Mouse (Mus musculus): Measurements from ENCODE around the gene Gpx4.
A peak's percentile ranks its signal among the peaks of the same experiment; 100 is the strongest.
"Not testable (repeated sequence)": the region's sequence is repeated elsewhere in the genome, so short reads cannot be mapped to it uniquely, and the experiment has no call there.

Gpx4 gene

DNA sequence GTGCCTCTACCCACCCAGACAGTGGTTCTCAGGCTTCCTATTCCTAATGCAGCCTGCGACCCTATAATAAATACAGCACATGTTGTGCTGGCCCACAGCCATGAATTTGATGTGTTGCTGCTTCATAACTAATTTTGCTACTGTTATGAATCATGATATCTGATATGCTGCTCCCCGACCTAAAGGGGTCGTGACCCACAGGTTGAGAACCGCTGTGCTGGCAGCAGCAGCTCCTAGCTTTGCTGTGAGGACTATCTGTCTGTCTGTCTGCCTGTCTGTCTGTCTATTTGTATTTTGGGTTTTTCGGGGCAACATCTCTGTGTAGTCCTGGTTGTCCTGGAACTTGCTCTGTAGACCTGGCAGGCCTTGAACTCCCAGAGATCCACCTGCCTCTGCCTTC is 23.2 kb upstream of the Gpx4 start:
- no peak for DNase-seq (ENCODE audit: low read depth, low spot score)

- no peak for DNase-seq (ENCODE audit: low read depth, low spot score)
Observed at GRCm38 (mm10) chr10:80024229-80025043, 22.5 kb upstream of the Gpx4 start.

- no peak for DNase-seq (ENCODE audit: low read depth, low spot score)
Observed at GRCm38 (mm10) chr10:80025044-80025347, 22.0 kb upstream of the Gpx4 start.

GRCm38 (mm10) chr10:80025463-80025862 is 21.5 kb upstream of the Gpx4 start:
- DNase-seq (ENCODE audit: low read depth, low spot score): no peak

DNA sequence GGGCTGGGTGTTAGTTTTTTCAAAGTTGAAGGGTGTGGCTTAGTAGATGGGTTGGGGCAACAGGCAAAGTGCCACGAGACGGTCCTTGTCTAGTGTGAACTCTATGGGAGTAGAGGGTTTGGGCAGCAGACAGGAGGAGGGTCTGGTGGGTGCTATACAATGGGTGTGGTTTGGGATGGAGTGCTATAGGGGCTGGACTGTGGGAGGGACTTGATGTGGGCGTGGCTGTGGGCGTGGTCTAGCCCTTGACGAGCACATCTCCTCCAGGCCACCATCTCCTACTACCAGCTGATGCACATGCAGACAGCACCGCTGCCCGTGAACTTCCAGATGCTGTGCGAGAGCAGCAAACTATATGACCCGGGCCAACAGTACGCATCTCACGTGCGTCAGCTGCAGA is 21.1 kb upstream of the Gpx4 start:
- DNase-seq (ENCODE audit: low read depth, low spot score): no peak

- no peak for DNase-seq (ENCODE audit: low read depth, low spot score)
Observed at GRCm38 (mm10) chr10:80027681-80028520, 19.1 kb upstream of the Gpx4 start.

- DNase-seq (ENCODE audit: low read depth, low spot score): no peak
Observed at GRCm38 (mm10) chr10:80028521-80028846, 18.5 kb upstream of the Gpx4 start.

DNA sequence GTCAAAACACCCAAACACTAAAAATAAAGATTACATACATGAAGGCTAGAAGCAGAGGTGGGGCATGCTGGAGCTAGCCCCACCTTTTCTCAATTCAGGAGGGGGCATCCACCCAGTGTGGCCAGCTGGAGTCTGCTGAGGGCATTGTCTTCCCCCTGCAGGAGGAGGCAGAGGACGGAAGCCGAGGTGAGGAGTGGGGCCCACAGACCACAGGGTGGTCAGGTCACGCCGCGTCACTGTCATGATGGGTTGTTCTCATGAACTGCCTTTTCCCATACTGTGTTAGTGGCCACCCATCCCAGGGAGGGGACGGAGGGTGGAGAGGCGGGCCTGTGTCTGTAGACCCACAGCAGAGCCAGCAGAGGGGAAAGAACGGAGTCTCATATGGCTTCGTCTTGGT is 16.8 kb upstream of the Gpx4 start:
- DNase-seq (ENCODE audit: low read depth, low spot score): no peak

GRCm38 (mm10) chr10:80030736-80031135 is 16.2 kb upstream of the Gpx4 start:
- no peak for DNase-seq (ENCODE audit: low read depth, low spot score)

GRCm38 (mm10) chr10:80032799-80033480 is 14.0 kb upstream of the Gpx4 start:
- DNase-seq (ENCODE audit: low read depth, low spot score): no peak

DNA sequence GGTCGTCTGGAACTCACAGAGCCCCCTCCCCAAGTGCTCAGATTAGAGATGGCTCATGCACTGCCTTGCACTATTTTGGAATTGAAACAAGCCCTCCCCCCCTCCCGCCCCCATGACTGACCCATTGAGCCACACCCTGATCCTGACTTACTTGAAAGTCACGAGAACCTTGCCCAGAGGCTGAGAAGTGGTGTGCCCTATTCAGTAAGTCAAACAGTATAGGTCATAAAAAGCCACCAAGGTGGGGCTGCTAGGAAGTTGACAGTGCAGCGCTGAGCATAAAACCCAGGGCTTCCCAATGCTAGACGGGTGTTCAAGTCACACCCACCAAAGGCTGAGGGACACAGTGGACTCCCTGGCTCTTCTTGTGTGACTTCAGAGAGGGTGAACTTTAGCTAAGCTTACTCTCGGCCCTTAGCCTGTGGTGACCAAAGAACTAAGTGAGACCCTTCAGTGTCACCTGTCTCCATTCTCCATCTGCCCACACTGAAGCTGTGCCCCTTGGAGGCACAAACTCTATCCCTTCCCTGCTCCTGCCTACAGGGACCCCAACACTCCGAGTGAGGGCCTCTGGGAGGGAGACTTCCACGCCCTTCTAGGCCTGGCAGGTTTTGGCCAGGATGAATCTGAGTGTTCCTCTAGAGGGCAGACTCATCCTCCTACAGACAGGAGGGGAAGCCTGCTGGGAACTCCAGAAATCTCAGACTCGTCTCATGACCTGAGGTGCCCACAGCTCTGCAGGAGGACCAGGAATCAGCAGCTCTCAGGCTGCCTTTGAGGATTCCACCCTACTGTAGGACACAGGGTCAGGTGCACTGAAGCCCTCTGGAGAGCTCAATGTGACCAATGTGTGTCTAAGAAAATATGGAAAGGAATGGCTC is 13.2 kb upstream of the Gpx4 start:
- DNase-seq (ENCODE audit: low read depth, low spot score): no peak

GRCm38 (mm10) chr10:80035148-80035547 is 11.8 kb upstream of the Gpx4 start:
- DNase-seq (ENCODE audit: low read depth, low spot score): no peak

DNA sequence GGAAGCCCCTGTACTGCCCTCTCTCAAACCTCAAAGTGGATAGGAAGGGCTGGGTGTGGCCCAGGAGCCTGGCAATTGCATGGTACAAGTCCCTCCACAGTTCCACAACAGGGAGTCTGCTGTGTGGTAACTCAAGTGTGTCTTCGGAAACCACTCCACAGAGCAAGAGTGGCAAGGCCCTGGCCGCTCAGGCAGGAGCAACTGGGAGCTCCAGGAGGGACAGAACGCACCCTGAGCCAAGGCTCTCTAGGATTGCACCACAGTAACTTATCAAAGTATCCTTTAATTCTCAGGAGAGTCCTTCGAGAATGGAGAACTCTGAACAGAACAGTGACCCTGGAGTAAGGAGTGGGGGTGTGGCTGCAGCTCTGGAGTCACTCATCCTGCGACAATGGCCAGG is 11.3 kb upstream of the Gpx4 start:
- DNase-seq (ENCODE audit: low read depth, low spot score): no peak

GRCm38 (mm10) chr10:80036832-80037231 is 10.1 kb upstream of the Gpx4 start:
- no peak for DNase-seq (ENCODE audit: low read depth, low spot score)

- peak; percentile 98 for DNase-seq (ENCODE audit: low read depth, low spot score)
Observed at GRCm38 (mm10) chr10:80039559-80039979, 7.4 kb upstream of the Gpx4 start, which contains the start of gene Polr2e. TSS of gene Polr2e (minus strand) at chr10:80039795.

DNA sequence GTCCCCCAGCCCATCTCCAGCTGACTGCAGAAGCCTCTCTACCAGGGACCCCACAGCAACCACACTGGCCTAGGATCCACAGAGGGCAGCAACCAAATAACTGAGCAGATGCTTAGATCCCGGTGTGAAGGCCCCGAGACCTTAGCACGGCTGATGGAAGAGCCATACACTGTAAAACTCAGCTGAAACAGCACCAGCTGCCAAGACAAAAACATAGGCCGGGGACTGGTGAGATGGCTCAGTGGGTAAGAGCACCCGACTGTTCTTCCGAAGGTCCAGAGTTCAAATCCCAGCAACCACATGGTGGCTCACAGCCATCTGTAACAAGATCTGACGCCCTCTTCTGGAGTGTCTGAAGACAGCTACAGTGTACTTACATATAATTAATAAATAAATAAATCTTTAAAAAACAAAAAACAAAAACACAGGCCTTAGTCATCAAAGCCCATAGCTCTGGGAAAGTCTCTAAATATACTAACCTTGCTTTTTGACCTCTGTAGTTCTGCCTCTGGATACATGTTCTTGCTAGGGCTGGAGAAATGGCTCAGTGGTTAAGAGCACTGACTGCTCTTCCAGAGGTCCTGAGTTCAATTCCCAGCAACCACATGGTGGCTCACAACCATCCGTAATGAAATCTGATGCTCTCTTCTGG is 5.4 kb upstream of the Gpx4 start:
- not testable (repeated sequence) for DNase-seq (ENCODE audit: low read depth, low spot score)

GRCm38 (mm10) chr10:80044087-80044486 is 2.9 kb upstream of the Gpx4 start:
- no peak for DNase-seq (ENCODE audit: low read depth, low spot score)

GRCm38 (mm10) chr10:80045364-80045763 is 1.6 kb upstream of the Gpx4 start:
- not testable (repeated sequence) for DNase-seq (ENCODE audit: low read depth, low spot score)

DNA sequence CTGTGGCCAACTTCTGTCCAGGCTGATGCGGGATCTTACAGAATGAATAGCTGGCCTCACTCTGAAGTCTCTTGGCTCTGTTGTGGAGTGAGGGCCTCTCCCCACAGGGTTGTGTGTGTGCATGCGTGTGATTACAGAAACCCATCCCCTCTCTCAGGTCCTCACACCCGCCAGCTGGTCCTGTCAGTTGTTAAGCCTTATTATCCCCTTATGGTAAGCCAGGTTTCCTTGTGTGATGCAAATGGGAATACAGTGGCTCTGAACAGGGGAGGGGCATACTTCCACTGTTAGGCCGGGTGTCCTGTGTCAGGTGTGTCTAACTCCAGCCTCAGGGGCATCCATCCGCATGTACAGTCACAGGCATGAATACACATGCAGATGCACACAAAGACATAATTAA is 1.2 kb upstream of the Gpx4 start:
- DNase-seq (ENCODE audit: low read depth, low spot score): peak; percentile 64

GRCm38 (mm10) chr10:80048396-80048795 is 1.4 kb downstream of the Gpx4 start:
- DNase-seq (ENCODE audit: low read depth, low spot score): no peak

DNA sequence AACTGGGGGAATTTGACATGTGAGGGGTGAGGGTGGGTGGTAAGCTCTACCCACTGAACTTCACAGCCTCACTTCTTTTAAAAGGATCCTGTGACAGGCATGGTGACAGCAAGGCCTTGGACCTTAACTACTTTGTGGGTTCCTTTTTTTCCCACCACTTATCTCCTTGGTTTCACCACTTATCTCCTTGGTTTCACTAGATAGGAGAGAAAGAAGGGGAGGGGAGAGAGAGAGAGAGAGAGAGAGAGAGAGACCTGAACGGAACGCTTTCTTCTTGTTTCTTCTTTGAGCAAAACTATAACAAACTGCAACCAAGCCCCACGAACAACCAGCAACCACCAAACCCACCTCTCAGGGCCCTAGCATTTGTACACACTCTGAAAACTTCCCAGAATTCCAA is 1.9 kb downstream of the Gpx4 start:
- DNase-seq (ENCODE audit: low read depth, low spot score): no peak
